Mouse (Mus musculus) kidney, adult 2 months (tissue): ENCODE results near the gene Kif1b.

Experiments
- CTCF ChIP-seq: fragments of 200-500 bp; conservative IDR thresholded peaks from 2 replicates; pipeline ENCODE4 v1.5.1; 2011; ENCODE audit warnings: low read depth, mild to moderate bottlenecking, control low read depth, low read length, moderate library complexity, mixed read lengths; ENCODE audit not compliant: insufficient read depth, insufficient read length
- POLR2A ChIP-seq: fragments of 200-500 bp; IDR thresholded peaks from one replicate; pipeline ENCODE4 v1.6.1; 2011; ENCODE audit warnings: low read depth, low read length, control low read depth

DNA sequence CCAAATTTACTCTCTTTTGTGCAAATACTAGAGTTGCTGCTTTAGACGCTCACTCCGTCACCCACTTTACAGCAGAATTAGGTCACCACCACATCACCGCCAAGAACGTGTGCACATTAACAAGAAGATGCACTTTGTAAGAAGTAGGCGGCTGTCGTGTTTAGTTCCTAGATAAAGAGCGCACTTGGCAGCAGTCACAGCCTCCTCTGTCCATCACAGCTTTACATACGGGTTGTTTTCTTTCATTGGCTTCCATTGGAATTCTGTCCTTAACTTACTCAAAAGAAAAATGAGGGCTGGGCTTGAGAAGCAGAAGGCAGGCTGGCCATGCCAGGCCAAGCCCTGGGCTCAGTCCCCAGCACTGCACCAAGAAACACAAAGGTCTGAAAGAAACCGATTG is 11.6 kb upstream of the Kif1b start:
- no peak for TF ChIP-seq POLR2A
- TF ChIP-seq CTCF = no peak
